Mouse (Mus musculus) heart, postnatal 36 days (tissue): ENCODE results near the gene Gm32742. TPM values are rescaled to one million over a fixed set of nuclear protein-coding genes. Genes with fewer than 3 reads are reported as not detected.
A peak's percentile ranks its signal among the peaks of the same experiment; 100 is the strongest.

Source experiments
- DNase-seq, 2 experiments: peaks; one replicate each; pipeline ENCODE4 v3.0.0; 2021 to 2022
- intact Hi-C: fragments of 180-260 bp; cut with DNase I; formaldehyde crosslinking; loops from one replicate; pipeline ENCODE4 v1.15.1; 2025
- total RNA-seq, 2 experiments: library from RNA; stranded (reverse); gene quantifications; 2 replicates each; pipeline ENCODE4 v1.2.3; 2021

Gm32742 gene
- not detected for total RNA-seq

- intact Hi-C loops: no loop called here
- DNase-seq: no peak
These were observed at the start of gene Gm32742 for GRCm38 (mm10) chr9:51165312-51166180. Gene Gm32742, minus strand, starts transcription at chr9:51165517.

GRCm38 (mm10) chr9:51213729-51214237 is 48.5 kb upstream of the Gm32742 start:
- intact Hi-C loops: no loop called here
- DNase-seq: no peak

- DNase-seq: no peak
- intact Hi-C loops: no loop called here
These were observed 47.9 kb upstream of the Gm32742 start, which contains the start of gene Pou2af1 for GRCm38 (mm10) chr9:51213023-51213728. Gene Pou2af1, plus strand, starts transcription at chr9:51213708.

- DNase-seq: no peak
- intact Hi-C loops: no loop called here
These were observed 45.9 kb upstream of the Gm32742 start for GRCm38 (mm10) chr9:51211191-51211590.

- DNase-seq: no peak
These were observed 43.6 kb upstream of the Gm32742 start for GRCm38 (mm10) chr9:51208974-51209332.

GRCm38 (mm10) chr9:51194790-51195189 is 29.5 kb upstream of the Gm32742 start:
- DNase-seq: no peak
- intact Hi-C loops: no loop called here

More at GRCm38 (mm10) chr9:51208974-51209332, 43.6 kb upstream of the Gm32742 start:
- intact Hi-C loops: no loop called here

- no peak for DNase-seq
- intact Hi-C loops: no loop called here
These were observed 25.3 kb upstream of the Gm32742 start for GRCm38 (mm10) chr9:51190655-51191054.

- no peak for DNase-seq
- intact Hi-C loops: no loop called here
These were observed 20.6 kb upstream of the Gm32742 start for GRCm38 (mm10) chr9:51185871-51186270.

- no peak for DNase-seq
- intact Hi-C loops: no loop called here
These were observed 20.1 kb upstream of the Gm32742 start for GRCm38 (mm10) chr9:51185386-51185785.

GRCm38 (mm10) chr9:51182716-51183710 is 17.7 kb upstream of the Gm32742 start:
- DNase-seq: no peak
- intact Hi-C loops: no loop called here

- intact Hi-C loops: no loop called here
- DNase-seq: peak in 1 of 2 experiments; percentile 4
These were observed 15.3 kb upstream of the Gm32742 start for GRCm38 (mm10) chr9:51180621-51181020.

GRCm38 (mm10) chr9:51178297-51178696 is 13.0 kb upstream of the Gm32742 start:
- no peak for DNase-seq
- intact Hi-C loops: no loop called here

GRCm38 (mm10) chr9:51175722-51176121 is 10.4 kb upstream of the Gm32742 start:
- intact Hi-C loops: no loop called here
- no peak for DNase-seq

GRCm38 (mm10) chr9:51174890-51175464 is 9.7 kb upstream of the Gm32742 start:
- intact Hi-C loops: no loop called here
- DNase-seq: no peak

- intact Hi-C loops: no loop called here
- no peak for DNase-seq
These were observed 5.0 kb upstream of the Gm32742 start for GRCm38 (mm10) chr9:51170298-51170697.

GRCm38 (mm10) chr9:51169133-51169532 is 3.8 kb upstream of the Gm32742 start:
- intact Hi-C loops: no loop called here
- no peak for DNase-seq

GRCm38 (mm10) chr9:51168698-51169097 is 3.4 kb upstream of the Gm32742 start:
- intact Hi-C loops: no loop called here
- no peak for DNase-seq

GRCm38 (mm10) chr9:51167954-51168353 is 2.6 kb upstream of the Gm32742 start:
- DNase-seq: no peak
- intact Hi-C loops: no loop called here

- DNase-seq: no peak
- intact Hi-C loops: no loop called here
These were observed 1.3 kb downstream of the Gm32742 start for GRCm38 (mm10) chr9:51163989-51164388.
